Mouse (Mus musculus): ENCODE measurements at regions not wholly inside any gene's neighbourhood (a gene's known extent, or its start where the extent isn't known, plus 50 kb on each side); places are given as distances from the start of the nearest gene placed in this dataset.

DNA sequence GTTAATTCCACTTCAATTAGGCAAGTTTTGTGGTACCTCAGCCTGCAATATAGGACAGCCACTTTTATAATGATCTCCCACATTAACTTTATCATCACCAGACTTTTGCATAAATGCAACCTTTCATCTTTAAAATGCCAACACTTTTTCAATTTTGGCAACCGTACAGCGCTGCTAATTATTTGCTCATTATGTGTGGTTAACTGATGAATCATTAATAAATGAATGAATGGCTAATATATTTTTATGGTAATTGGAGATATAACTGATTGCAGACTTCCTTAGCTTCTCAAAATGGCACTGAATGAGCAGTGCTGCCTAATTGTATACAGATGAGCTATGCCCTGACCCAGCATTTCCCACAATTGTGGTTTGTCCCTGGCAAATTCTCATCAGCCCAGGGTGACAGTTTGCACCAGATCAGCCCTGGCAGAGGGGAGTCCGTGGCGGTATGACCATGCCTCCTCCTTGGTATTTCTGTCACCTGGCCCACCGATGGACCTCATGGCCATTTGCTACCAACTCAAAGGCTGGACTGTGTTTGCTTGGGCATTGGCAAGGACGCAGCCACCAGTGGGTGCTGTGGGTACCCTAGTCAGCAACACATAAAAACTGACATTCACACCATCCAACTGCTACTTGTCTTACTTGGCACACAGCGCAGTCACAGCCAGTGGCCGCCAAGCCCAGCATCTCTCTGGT lies 173.7 kb upstream of the Lmo4 start:
- no peak overlapping the region for H3K27ac ChIP-seq
- H3K27me3 ChIP-seq (replicated peaks) = 0 out of 2 replicates have a peak, but pooled peaks cover 6% of the 10 kb centered on the region
- peaks cover 32% of the 10 kb centered on the region for H3K4me1 ChIP-seq
- H3K9ac ChIP-seq = no peak overlapping the region
- WGBS = 75% methylated on average over 8 of the region's 8 CpGs
- no peak overlapping the region for H3K4me3 ChIP-seq
- H3K4me2 ChIP-seq (replicated peaks) = 0 out of 2 replicates have a peak overlapping the region, but pooled peaks have one; percentile 36
- no peaks in the 10 kb centered on the region for H3K9me3 ChIP-seq
- no peaks in the 10 kb centered on the region for H3K36me3 ChIP-seq
- ATAC-seq (ENCODE audit: low FRiP score, low read depth) = peak; percentile 49; the same call in 1 of the 2 replicates

- H3K9ac ChIP-seq = no peak overlapping the region
- 24% methylated on average over 18 of the region's 18 CpGs for WGBS
- no peak overlapping the region for H3K27ac ChIP-seq
- no peaks in the 10 kb centered on the region for H3K36me3 ChIP-seq
- peaks cover 32% of the 10 kb centered on the region for H3K4me1 ChIP-seq
- H3K27me3 ChIP-seq (replicated peaks) = 0 out of 2 replicates have a peak, but pooled peaks cover 3% of the 10 kb centered on the region
- no peak overlapping the region for H3K4me3 ChIP-seq
- no peaks in the 10 kb centered on the region for H3K9me3 ChIP-seq
- H3K4me2 ChIP-seq (replicated peaks) = peak overlapping the region; percentile 36
- ATAC-seq (ENCODE audit: low FRiP score, low read depth) = peak; percentile 82
Measured at GRCm38 (mm10) chr3:144377626-144378523, 172.9 kb upstream of the Lmo4 start.

- Histone ChIP-seq H3K9ac (no peak overlapping the region), H3K27me3 (replicated peaks) (no peaks in the 10 kb centered on the region), H3K4me1 (peaks cover 32% of the 10 kb centered on the region), H3K4me2 (replicated peaks) (no peak overlapping the region), H3K27ac (no peak overlapping the region), H3K9me3 (no peaks in the 10 kb centered on the region), H3K4me3 (no peak overlapping the region), H3K36me3 (no peaks in the 10 kb centered on the region)
- ATAC-seq (ENCODE audit: low FRiP score, low read depth) = no peak
- 66% methylated on average over 15 of the region's 15 CpGs for WGBS
Measured at GRCm38 (mm10) chr3:144376463-144377402, 171.7 kb upstream of the Lmo4 start.

GRCm38 (mm10) chr3:144375725-144376412 lies 170.8 kb upstream of the Lmo4 start:
- Histone ChIP-seq H3K27me3 (replicated peaks) (no peaks in the 10 kb centered on the region), H3K9ac (no peak overlapping the region), H3K9me3 (no peaks in the 10 kb centered on the region), H3K4me2 (replicated peaks) (no peak overlapping the region), H3K36me3 (no peaks in the 10 kb centered on the region), H3K4me1 (peaks cover 26% of the 10 kb centered on the region), H3K27ac (no peak overlapping the region), H3K4me3 (no peak overlapping the region)
- no peak for ATAC-seq (ENCODE audit: low FRiP score, low read depth)
- 82% methylated on average over 12 of the region's 12 CpGs for WGBS

DNA sequence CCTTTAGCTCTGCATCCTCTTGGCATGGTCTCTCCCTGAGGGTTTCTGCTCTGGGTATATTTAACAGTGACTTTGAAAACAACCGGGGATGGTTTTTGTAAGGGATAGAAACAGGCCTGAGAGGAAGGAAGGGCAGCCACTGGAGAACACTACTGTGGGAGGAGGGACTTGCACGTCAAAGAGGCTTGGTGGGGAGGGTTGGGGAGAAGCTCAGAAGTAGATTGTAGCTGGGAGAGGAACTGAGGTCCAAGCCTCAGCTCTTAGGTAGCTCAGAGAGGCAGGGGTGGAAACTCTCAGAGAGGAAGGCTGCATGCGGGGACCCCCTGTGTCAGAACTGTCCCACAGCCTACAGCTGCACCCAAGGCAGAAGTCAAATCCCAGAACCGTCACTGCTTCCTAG lies 163.3 kb upstream of the Lmo4 start:
- 63% methylated on average over 4 of the region's 4 CpGs for WGBS
- Histone ChIP-seq H3K4me2 (replicated peaks) (peak overlapping the region; percentile 58; the same call in 1 of the 2 replicates), H3K36me3 (no peaks in the 10 kb centered on the region), H3K9ac (no peak overlapping the region), H3K4me3 (no peak overlapping the region), H3K27ac (no peak overlapping the region), H3K27me3 (replicated peaks) (0 out of 2 replicates have a peak, but pooled peaks cover 4% of the 10 kb centered on the region), H3K9me3 (no peaks in the 10 kb centered on the region), H3K4me1 (peaks cover 6% of the 10 kb centered on the region)
- no peak for ATAC-seq (ENCODE audit: low FRiP score, low read depth)

- peak; percentile 67 for ATAC-seq (ENCODE audit: low FRiP score, low read depth)
- peaks cover 6% of the 10 kb centered on the region for H3K4me1 ChIP-seq
- peak overlapping the region; percentile 5 for H3K4me3 ChIP-seq
- 16% methylated on average over 7 of the region's 7 CpGs for WGBS
- no peaks in the 10 kb centered on the region for H3K9me3 ChIP-seq
- H3K27ac ChIP-seq = no peak overlapping the region
- 0 out of 2 replicates have a peak, but pooled peaks cover 4% of the 10 kb centered on the region for H3K27me3 ChIP-seq (replicated peaks)
- peak overlapping the region; percentile 58 for H3K4me2 ChIP-seq (replicated peaks)
- H3K36me3 ChIP-seq = no peaks in the 10 kb centered on the region
- peak overlapping the region; percentile 33; the same call in 1 of the 2 replicates for H3K9ac ChIP-seq
Measured at GRCm38 (mm10) chr3:144367766-144368116, 162.7 kb upstream of the Lmo4 start.

- Histone ChIP-seq H3K9me3 (no peaks in the 10 kb centered on the region), H3K4me3 (peak overlapping the region; percentile 5), H3K4me2 (replicated peaks) (peak overlapping the region; percentile 58), H3K36me3 (no peaks in the 10 kb centered on the region), H3K27me3 (replicated peaks) (0 out of 2 replicates have a peak, but pooled peaks cover 4% of the 10 kb centered on the region), H3K27ac (no peak overlapping the region), H3K9ac (peak overlapping the region; percentile 33; the same call in 1 of the 2 replicates), H3K4me1 (peaks cover 6% of the 10 kb centered on the region)
- ATAC-seq (ENCODE audit: low FRiP score, low read depth) = peak; percentile 56
- WGBS = 26% methylated on average over 22 of the region's 22 CpGs
Measured at GRCm38 (mm10) chr3:144366976-144367765, 162.2 kb upstream of the Lmo4 start.

DNA sequence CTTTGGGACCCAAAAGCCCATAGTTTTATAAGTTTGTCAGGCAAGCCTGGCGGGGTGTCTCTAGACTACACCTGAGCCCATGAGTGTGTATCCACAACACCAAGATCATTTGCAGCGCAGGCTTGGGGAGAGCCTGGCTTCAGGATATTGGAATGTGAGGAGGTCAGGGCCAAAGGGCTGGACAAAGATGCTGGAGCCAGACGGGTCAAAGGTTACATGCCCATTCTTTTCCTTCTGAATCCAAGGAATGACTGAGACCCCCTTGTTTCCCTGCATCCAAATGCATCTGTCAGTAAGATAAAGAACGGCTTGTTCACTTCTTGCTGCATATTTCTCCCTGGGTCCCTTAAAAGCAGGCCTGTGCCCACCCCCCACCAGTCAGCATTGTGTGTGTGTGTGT lies 160.9 kb upstream of the Lmo4 start:
- no peaks in the 10 kb centered on the region for H3K36me3 ChIP-seq
- 0 out of 2 replicates have a peak, but pooled peaks cover 4% of the 10 kb centered on the region for H3K27me3 ChIP-seq (replicated peaks)
- no peak overlapping the region for H3K9ac ChIP-seq
- no peaks in the 10 kb centered on the region for H3K9me3 ChIP-seq
- 48% methylated on average over 4 of the region's 4 CpGs for WGBS
- no peak overlapping the region for H3K4me2 ChIP-seq (replicated peaks)
- ATAC-seq (ENCODE audit: low FRiP score, low read depth) = no peak
- no peak overlapping the region for H3K4me3 ChIP-seq
- peaks cover 6% of the 10 kb centered on the region for H3K4me1 ChIP-seq
- H3K27ac ChIP-seq = no peak overlapping the region

DNA sequence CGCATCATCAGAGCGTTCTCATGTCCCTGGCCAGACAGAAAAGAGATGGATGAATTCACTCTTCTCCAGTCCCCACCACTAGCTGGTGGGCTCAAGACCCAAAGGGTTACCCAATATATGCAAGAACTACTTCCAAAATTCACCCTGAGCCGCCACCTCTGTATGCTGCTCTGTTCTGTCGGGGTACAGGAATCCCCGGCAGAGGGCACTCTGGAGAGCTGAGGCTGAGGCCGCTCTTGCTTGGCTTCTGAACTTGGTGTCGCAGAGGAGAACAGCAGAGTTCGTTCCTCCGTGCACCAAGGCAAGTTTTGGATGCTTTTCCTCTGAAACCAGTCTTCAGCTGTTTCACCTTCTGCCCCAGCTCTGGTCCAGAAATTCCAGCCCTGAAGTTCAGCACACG lies 157.5 kb upstream of the Lmo4 start:
- no peak overlapping the region for H3K4me3 ChIP-seq
- no peaks in the 10 kb centered on the region for H3K36me3 ChIP-seq
- 62% methylated on average over 10 of the region's 10 CpGs for WGBS
- H3K9ac ChIP-seq = no peak overlapping the region
- no peak overlapping the region for H3K4me2 ChIP-seq (replicated peaks)
- no peaks in the 10 kb centered on the region; the same call in 1 of the 2 replicates for H3K4me1 ChIP-seq
- H3K27me3 ChIP-seq (replicated peaks) = 0 out of 2 replicates have a peak, but pooled peaks cover 4% of the 10 kb centered on the region
- no peak for ATAC-seq (ENCODE audit: low FRiP score, low read depth)
- no peaks in the 10 kb centered on the region for H3K9me3 ChIP-seq
- no peak overlapping the region for H3K27ac ChIP-seq

DNA sequence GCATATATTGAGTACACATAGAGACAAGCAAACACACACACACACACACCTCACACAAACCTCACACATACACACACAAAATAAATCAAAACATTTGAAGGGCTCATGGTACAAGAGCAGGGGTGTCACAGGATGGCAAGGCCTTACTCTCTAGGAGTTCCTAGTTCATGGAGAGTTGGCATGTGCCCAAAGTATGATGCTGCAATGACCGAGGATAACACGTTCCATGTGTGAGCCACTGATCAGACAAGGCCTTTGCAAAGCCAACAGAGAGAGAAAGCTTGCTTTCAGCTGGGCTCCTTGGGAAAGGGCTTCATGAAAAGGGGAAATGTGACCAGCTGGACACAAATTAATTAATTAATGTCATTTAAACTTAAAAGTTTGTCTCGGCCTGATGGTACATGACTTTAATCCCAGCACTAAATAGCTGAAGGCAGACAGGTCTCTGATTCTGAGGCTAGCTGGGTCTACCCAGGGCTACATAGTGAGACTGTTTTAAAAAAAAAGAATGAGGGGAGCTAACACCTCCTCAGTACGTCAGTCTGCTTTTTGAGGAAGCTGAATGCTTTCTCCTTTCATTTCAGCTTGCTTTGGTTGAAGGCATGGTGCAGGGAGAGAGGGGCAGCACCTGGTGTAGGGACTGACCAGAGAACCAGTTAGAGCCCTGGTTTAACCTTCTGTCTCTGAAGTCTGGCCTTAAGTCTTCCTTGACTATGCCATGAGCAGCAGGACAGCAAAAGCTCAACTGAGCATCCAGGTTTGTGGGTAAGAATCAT lies 156.4 kb upstream of the Lmo4 start:
- Histone ChIP-seq H3K4me3 (no peak overlapping the region), H3K9me3 (no peaks in the 10 kb centered on the region), H3K4me1 (no peaks in the 10 kb centered on the region), H3K27me3 (replicated peaks) (0 out of 2 replicates have a peak, but pooled peaks cover 4% of the 10 kb centered on the region), H3K27ac (no peak overlapping the region), H3K4me2 (replicated peaks) (no peak overlapping the region), H3K9ac (no peak overlapping the region), H3K36me3 (no peaks in the 10 kb centered on the region)
- 93% methylated on average over 4 of the region's 4 CpGs for WGBS
- no peak for ATAC-seq (ENCODE audit: low FRiP score, low read depth)

Measured in neural tube, embryonic 12.5 days (tissue).